Mouse (Mus musculus) liver, embryonic 14.5 days (tissue): ENCODE results near the gene Swsap1. TPM values are rescaled to one million over a fixed set of nuclear protein-coding genes. Genes with fewer than 3 reads are reported as not detected.

Source experiments
- ATAC-seq: fragments of 200-750 bp; cut with Nextera tagmentation; 2 replicates; pipeline ENCODE4 v1.8.0; 2017; ENCODE audit warnings: moderate number of reproducible peaks, mild to moderate bottlenecking, moderate library complexity; ENCODE audit not compliant: insufficient read depth
- DNase-seq, 3 experiments: peaks; one replicate each; pipeline ENCODE4 v3.0.0-alpha.2; 2012 to 2013; ENCODE audit warnings: low read depth in 3 of 3, low spot score in 3 of 3
- H3K27ac ChIP-seq: fragments of 300-500 bp; sonication (generic); 2 replicates; pipeline ENCODE4 v1.5.1; 2014; ENCODE audit warnings: moderate library complexity, mild to moderate bottlenecking, control low read depth, inconsistent platforms
- H3K27me3 ChIP-seq: fragments of 300-500 bp; sonication (generic); 2 replicates; pipeline ENCODE4 v1.6.1; 2014; ENCODE audit warnings: mild to moderate bottlenecking, low read length, moderate library complexity; ENCODE audit not compliant: control insufficient read depth, insufficient read depth
- H3K36me3 ChIP-seq: fragments of 300-500 bp; sonication (generic); replicated peaks from 2 replicates; pipeline ENCODE4 v1.6.1; 2014; ENCODE audit warnings: low read depth; ENCODE audit not compliant: control insufficient read depth, insufficient read depth
- H3K4me1 ChIP-seq, 2 experiments: fragments of 200-500 bp in 1 of 2; fragments of 300-500 bp in 1 of 2; sonication (generic) in 1 of 2; replicated peaks; 2 replicates each; pipeline ENCODE4 v1.6.1; 2012 to 2014; ENCODE audit warnings: antibody characterized with exemption in 1 of 2, inconsistent platforms in 1 of 2, low read length in 1 of 2; ENCODE audit not compliant: control insufficient read depth in 2 of 2, insufficient read depth in 2 of 2
- H3K4me2 ChIP-seq: fragments of 300-500 bp; sonication (generic); 2 replicates; pipeline ENCODE4 v1.6.1; 2014; ENCODE audit warnings: low read depth, mild to moderate bottlenecking, control low read depth, moderate library complexity
- H3K4me3 ChIP-seq, 2 experiments: fragments of 200-500 bp in 1 of 2; fragments of 300-500 bp in 1 of 2; sonication (generic) in 1 of 2; 2 replicates each; pipeline ENCODE4 v1.5.1; 2012 to 2014; ENCODE audit warnings: low read depth in 2 of 2, low read length in 2 of 2, mild to moderate bottlenecking in 2 of 2, control low read depth in 1 of 2, inconsistent platforms in 1 of 2, moderate library complexity in 1 of 2; ENCODE audit not compliant: insufficient read depth in 1 of 2
- H3K9ac ChIP-seq: fragments of 300-500 bp; sonication (generic); replicated peaks from 2 replicates; pipeline ENCODE4 v1.6.1; 2014; ENCODE audit warnings: mild to moderate bottlenecking, control low read depth, moderate library complexity
- H3K9me3 ChIP-seq: fragments of 300-500 bp; sonication (generic); 2 replicates; pipeline ENCODE4 v1.6.1; 2016; ENCODE audit warnings: low read length, mixed read lengths; ENCODE audit not compliant: control insufficient read depth
- CTCF ChIP-seq: IDR thresholded peaks from 2 replicates; pipeline ENCODE4 v1.5.1; 2016; ENCODE audit warnings: antibody characterized with exemption, low read depth, control low read depth
- EP300 ChIP-seq: IDR thresholded peaks from 2 replicates; pipeline ENCODE4 v1.6.1; 2016; ENCODE audit warnings: antibody characterized with exemption, low read depth
- WGBS: fragments of 180-500 bp; shearing (Covaris S2); extraction: QIAGEN DNeasy Blood & Tissue Kit; methylation state at CpG from one replicate; pipeline ENCODE4 v1.1.7; 2014; ENCODE audit not compliant: insufficient replicate concordance; 5-methylcytosine and 5-hydroxymethylcytosine counted together
- polyA plus RNA-seq, 2 experiments: library from polyadenylated mRNA; depleted of rRNA in 1 of 2; stranded (reverse) in 1 of 2; unstranded in 1 of 2; fragments of >200 nt; fragmentation: Nextera tagmentation in 1 of 2; extraction: Ambion mirVana in 1 of 2; gene quantifications; 2 replicates each; pipeline versions ENCODE4 v1.2.1 to v1.2.3; 2012 to 2014

Gene Swsap1
- polyA plus RNA-seq, 2 experiments = 1.4 to 3.5 TPM

GRCm38 (mm10) chr9:21978398-21979128, 23.0 kb downstream of the Swsap1 start:
- H3K27me3 ChIP-seq = peaks cover 5% of the 10 kb centered on the region
- 73% methylated on average over 4 of the region's 4 CpGs for WGBS
- TF ChIP-seq EP300 (no peak), CTCF (no peak)
- H3K9me3 ChIP-seq = no peaks in the 10 kb centered on the region
- no peak overlapping the region for H3K27ac ChIP-seq
- no peak overlapping the region for H3K9ac ChIP-seq
- H3K4me1 ChIP-seq = no peaks in the 10 kb centered on the region
- no peak for DNase-seq
- no peak overlapping the region for H3K4me3 ChIP-seq
- H3K36me3 ChIP-seq = no peaks in the 10 kb centered on the region
- H3K4me2 ChIP-seq = no peak overlapping the region
- no peak for ATAC-seq

GRCm38 (mm10) chr9:21983911-21984310, 28.4 kb downstream of the Swsap1 start:
- no peaks in the 10 kb centered on the region for H3K4me1 ChIP-seq
- H3K4me2 ChIP-seq = no peak overlapping the region
- H3K9me3 ChIP-seq = no peaks in the 10 kb centered on the region
- no peaks in the 10 kb centered on the region for H3K36me3 ChIP-seq
- no peak overlapping the region for H3K27ac ChIP-seq
- no peak for TF ChIP-seq CTCF
- TF ChIP-seq EP300 = no peak
- DNase-seq = no peak
- WGBS = 27% methylated on average over 3 of the region's 3 CpGs
- peaks cover 36% of the 10 kb centered on the region for H3K27me3 ChIP-seq
- ATAC-seq = no peak
- H3K9ac ChIP-seq = no peak overlapping the region
- no peak overlapping the region for H3K4me3 ChIP-seq

- no peak for ATAC-seq
- H3K4me3 ChIP-seq = no peak overlapping the region
- no peaks in the 10 kb centered on the region for H3K4me1 ChIP-seq
- H3K27me3 ChIP-seq = peaks cover 70% of the 10 kb centered on the region
- H3K4me2 ChIP-seq = no peak overlapping the region
- no peak overlapping the region for H3K27ac ChIP-seq
- 7% methylated on average over 35 of the region's 36 CpGs for WGBS
- no peak for TF ChIP-seq CTCF
- no peak for TF ChIP-seq EP300
- no peaks in the 10 kb centered on the region for H3K9me3 ChIP-seq
- DNase-seq = no peak
- H3K36me3 ChIP-seq = no peaks in the 10 kb centered on the region
- H3K9ac ChIP-seq = no peak overlapping the region
Measured at GRCm38 (mm10) chr9:21987592-21988342, 32.2 kb downstream of the Swsap1 start.

GRCm38 (mm10) chr9:21988421-21989101, 33.0 kb downstream of the Swsap1 start:
- Histone ChIP-seq H3K36me3 (no peaks in the 10 kb centered on the region), H3K27ac (no peak overlapping the region), H3K4me3 (peak overlapping the region in 1 of 2 experiments; percentile 4; a peak in 2 of 4 replicates), H3K9ac (no peak overlapping the region), H3K4me1 (no peaks in the 10 kb centered on the region), H3K4me2 (peak overlapping the region; percentile 11), H3K27me3 (peaks cover 70% of the 10 kb centered on the region), H3K9me3 (no peaks in the 10 kb centered on the region)
- TF ChIP-seq CTCF = no peak
- TF ChIP-seq EP300 = no peak
- no peak for ATAC-seq
- no peak for DNase-seq
- 2% methylated on average over 32 of the region's 32 CpGs for WGBS
